Mouse (Mus musculus): ENCODE results near the gene Ccl22. TPM values are rescaled to one million over a fixed set of nuclear protein-coding genes. Genes with fewer than 3 reads are reported as not detected.

Gene Ccl22
- total RNA-seq, 2 experiments from 2014 or later = not detected

DNA sequence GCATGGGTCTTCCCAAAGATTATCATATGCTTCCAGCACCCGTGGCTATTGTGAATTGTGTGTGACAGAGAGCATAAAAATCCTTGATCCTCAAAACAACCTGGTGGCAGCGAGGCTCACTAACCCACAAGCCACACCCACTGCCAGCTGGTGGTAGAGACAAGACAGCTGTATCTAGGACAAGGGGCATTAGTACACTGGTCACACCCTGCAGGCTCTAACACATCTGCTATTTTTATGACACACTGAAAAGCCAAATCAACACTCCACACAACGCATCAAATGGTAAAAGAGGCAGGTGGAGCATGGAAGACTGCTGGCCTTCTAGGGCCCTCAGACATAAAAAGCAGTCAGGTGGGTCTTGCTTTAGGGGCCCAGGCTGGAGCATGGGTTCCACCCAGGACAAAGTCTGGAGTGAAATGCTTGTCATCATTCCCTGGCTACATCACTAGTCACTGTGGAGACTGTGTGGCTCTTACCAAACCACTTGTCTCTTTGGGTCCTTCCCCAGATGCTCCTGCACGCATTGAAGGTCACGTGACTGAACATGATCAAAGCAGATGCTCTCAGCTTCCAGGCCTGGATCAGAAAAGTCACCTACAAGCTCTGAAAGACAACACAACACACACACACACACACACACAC is 11.4 kb upstream of the Ccl22 start:
- peak; percentile 59 for ATAC-seq (replicated peaks; ENCODE audit: poor library complexity, severe bottlenecking)

DNA sequence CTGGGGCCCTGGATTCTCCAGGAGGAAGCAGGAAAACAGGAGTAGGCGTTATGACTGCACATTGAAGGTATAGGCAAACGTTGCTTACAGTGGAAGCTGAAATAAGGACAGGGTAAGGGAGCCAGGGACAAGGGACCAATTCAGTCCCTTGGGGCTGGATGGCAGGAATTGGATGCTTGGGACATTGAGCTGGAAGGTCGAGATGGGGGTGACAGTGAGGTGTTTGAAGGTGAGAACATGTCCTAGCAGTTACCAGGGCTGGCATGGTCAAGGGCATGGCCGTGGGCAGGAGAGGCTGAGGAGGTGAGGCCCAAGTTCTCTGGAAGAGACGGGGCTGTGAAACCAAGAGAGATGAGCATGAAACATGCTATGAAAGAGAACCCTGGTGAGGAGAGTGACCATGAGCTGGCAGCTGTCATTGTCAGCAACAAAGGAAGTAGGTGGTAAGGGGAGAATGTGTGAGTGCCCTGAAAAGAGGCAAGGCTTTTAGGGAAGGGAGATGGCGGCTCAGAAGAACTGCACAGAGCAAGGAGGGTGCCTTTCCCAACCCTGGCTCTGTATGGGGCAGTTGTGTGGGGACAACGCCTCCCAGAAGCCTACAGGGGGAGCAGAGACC is 10.5 kb upstream of the Ccl22 start:
- peak; percentile 50 for ATAC-seq (replicated peaks; ENCODE audit: poor library complexity, severe bottlenecking)

DNA sequence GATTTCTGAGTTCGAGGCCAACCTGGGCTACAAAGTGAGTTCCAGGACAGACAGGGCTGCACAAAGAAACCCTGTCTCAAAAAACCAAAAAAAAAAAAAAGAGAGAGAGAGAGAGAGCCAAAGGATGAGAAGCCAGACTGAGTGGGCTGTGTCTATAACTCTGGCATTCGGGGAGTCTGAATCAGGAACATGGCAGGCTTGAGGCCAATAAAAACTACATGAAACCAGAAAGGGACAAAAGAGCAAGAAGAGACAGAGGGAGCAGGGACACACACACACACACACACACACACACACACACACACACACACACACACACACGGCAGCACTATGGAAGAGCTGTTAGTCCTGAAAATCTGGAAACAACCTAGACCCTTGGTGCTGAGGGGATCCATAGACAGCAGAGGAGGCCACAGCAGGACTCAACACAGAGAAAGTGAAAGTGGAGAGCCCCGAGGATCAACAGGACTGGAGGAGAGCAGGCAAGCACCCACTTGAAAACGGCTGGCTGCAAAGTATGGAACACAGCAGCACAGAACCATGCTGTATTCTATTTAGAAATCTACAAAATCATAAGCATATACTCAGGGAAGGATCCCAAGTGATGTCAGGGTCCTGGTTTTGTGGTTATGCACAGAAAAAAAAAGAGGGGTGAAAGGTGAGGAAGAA is 9.8 kb upstream of the Ccl22 start:
- peak; percentile 47; the same call in 1 of the 2 replicates for ATAC-seq (replicated peaks; ENCODE audit: poor library complexity, severe bottlenecking)

DNA sequence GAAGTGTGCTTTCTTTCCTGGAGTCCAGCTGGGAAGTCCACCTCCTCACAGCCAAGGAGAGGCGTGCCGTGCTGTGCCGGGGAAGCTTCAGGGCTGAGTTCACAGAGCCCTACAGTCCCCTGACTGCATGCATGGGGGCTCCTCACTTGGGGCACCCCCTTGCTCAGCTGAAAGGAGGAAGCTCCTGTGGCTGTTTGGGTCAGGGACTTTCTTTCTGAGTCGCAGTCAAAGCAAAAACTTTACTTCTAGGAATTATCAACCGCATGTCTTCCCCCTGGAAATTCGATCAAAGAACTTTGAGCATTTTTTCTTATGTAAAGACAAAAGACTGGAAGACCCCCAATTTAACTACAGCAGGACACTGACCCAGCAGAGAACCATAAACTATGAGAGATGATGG is 5.6 kb upstream of the Ccl22 start:
- no peak for ATAC-seq (replicated peaks; ENCODE audit: poor library complexity, severe bottlenecking)

DNA sequence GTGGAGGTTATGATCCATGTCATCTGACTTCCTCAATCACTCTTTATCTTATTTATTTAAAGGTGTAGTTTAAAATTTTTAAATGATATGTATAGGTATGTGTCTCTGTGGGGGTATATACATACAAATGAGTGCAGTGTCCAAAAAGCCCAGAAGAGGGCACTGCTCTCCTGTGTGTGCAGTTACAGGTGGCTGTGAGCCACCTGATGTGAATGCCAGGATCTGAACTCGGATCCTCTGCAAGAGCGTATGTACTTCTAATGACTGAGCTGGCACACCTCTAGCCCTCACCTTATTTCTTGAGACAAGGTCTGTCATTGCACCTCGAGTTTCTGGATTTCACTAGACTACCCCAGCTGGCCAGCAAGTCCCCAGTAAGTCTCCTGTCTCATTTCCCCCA is 4.8 kb upstream of the Ccl22 start:
- no peak for ATAC-seq (replicated peaks; ENCODE audit: poor library complexity, severe bottlenecking)

DNA sequence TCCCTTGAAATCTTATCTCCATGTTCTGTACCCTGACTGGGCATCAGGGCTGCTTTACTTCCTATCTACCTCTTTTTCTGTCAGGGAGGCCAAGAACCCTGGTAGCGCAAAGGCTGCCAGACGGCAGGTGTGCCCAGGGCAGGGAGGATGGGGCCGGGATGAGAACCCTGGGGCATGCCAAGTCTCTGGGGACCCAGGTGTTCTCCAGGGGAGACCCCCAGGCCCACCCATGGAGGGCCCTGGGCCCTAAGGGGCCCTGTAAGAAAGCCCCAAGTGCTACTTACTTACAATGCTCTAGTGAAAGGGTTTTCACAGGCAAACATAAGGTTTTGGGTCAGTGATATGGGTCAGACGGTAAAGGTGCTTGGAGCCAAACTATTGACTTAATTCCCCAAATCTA is 3.7 kb upstream of the Ccl22 start:
- ATAC-seq (replicated peaks; ENCODE audit: poor library complexity, severe bottlenecking) = no peak

DNA sequence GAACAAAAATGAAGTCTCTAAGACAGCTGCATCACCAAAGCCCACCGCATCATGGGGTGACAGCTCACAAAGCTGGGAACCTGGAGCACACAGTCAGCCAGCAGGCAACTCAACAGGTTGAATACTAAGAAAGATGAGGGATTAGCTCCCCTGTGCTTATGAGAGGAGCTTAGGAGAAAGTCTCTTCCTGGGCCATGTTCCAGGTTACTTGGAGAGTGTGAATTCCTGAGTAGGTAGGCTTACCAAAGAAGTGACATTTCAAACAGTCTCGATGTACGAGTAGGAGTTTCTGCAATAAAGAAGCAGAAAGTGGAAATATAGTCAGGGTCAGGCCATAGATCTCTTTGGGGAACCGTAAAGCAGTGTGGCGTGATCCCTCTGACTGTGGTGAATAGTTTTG is 906 bp upstream of the Ccl22 start:
- no peak for ATAC-seq (replicated peaks; ENCODE audit: poor library complexity, severe bottlenecking)

DNA sequence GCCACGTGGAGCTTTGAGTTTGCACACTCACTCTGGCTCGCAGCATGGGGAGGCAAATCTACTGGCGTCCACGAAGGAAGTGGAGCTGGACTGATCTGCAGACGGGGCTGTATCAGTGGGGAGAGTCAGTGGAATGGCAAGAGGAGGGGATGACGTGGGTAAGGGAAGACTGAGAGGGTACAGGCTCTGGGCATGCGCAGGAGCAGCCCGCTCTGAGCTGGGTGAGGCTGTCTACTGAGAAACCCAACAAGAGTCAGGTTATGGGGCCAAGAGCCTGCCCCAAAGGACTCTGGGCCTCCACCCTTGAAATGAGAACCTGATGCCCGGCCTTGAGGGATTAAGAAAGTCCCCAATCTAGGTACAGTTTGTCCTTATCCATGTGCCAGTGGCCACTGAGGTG is 418 bp upstream of the Ccl22 start:
- ATAC-seq (replicated peaks; ENCODE audit: poor library complexity, severe bottlenecking) = no peak

DNA sequence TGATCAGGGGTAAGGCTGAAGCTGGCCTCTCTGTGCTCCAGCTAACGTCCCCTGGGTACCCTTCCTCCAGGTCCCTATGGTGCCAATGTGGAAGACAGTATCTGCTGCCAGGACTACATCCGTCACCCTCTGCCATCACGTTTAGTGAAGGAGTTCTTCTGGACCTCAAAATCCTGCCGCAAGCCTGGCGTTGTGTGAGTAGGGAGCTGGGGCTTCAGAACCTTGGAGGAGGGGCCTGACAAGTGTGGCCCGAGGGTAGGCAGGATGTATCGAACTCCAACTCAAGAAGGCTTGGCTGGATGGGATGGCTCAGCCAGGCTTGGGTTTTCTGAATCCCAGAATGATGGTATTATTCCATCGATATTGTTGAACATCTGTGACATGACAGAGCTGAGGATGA is 1.4 kb downstream of the Ccl22 start:
- no peak for ATAC-seq (replicated peaks; ENCODE audit: poor library complexity, severe bottlenecking)

DNA sequence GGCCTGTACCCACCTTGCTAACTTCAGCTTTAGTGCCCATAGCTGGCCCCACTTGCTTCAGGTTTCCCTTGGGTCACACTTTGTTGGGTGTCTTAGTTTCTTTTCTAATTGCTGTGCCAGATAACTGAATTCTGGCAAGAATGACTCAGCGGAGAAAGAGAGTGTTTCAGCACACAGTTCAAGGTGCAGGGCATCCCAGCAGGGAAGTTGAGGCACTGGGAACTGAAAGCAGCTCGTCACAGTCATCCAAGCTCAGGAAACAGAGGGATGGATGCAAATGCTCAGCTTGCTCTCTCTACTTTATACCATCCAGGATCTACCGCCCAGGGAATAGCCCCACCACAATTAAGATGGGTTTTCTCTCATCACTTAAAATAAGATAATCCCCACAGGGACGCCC is 3.0 kb downstream of the Ccl22 start:
- no peak for ATAC-seq (replicated peaks; ENCODE audit: poor library complexity, severe bottlenecking)

DNA sequence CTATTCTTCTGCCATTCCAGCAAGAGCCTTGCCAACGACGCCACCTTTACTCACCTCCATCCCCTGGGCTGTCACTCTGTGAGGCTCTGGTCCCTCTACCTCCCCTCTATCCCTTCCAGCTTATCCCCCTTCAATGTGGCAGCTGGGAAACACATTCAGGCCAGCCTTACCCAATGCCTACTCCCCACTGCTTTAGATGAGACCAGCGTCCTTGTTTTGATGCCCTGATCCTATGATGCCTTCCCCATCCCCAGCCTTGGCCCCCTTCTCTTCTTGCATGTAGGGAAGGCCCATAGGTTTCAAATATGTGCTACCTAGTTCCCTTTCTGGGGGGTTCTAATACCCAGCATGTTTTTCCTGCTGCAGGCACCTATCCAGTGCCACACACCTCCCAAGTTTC is 4.6 kb downstream of the Ccl22 start:
- no peak for ATAC-seq (replicated peaks; ENCODE audit: poor library complexity, severe bottlenecking)

DNA sequence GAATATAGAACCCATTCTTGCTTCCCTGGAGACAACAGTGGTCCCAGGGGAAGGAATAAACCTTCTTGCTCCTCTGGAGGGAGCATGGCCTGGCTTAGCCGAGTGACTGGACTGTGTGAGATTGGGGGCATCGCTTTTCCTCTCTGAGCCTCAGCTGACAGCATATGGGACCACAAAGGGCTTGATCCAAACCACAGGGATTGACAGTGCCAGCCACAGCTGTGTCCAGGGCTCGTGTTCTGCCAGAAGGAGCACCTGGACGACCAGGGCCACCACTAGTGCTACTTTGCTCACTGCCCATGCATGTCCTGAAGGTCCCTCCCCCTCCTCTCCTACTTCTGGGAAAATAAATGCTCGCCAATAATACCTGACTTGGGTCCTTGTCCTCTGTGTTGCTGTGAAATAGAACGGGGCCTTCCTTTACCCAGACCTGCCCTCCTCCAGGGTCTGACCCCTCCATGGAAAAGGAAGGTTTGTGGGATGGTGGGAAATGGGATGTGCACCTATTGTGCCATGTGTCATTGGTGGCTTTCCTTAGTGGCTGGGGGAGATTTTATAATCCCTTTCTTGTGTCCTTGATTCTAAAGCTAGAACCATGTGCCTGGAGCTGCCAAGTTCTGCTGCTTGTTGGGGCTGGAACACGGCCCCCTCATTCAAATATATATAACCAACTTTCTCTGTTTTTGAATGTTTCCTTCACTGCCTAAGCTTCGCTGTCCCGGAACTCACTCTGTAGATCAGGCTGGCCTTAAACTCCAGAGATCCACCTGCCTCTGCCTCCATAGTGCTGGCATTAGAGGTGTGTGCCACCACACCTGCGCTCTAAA is 5.8 kb downstream of the Ccl22 start:
- no peak for ATAC-seq (replicated peaks; ENCODE audit: poor library complexity, severe bottlenecking)

DNA sequence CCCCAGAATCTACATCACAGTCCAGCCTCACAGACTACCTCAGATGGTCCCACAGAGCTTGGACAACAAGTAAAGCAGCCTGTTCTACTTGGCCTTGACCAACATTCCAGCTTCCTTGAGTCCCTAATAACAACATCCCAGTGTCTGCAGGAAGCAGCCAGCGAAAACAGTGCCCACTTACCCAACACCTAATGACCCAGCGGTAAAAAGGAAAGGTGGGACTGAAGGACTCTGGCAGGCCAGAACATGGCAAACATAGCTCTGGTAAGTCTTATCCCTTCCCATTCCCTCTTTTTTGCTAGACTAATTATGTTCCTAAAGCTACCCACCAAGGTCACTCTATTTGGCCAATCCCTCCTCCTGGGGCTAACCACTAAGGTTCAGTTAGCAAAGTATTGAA is 8.6 kb downstream of the Ccl22 start:
- ATAC-seq (replicated peaks; ENCODE audit: poor library complexity, severe bottlenecking) = no peak

DNA sequence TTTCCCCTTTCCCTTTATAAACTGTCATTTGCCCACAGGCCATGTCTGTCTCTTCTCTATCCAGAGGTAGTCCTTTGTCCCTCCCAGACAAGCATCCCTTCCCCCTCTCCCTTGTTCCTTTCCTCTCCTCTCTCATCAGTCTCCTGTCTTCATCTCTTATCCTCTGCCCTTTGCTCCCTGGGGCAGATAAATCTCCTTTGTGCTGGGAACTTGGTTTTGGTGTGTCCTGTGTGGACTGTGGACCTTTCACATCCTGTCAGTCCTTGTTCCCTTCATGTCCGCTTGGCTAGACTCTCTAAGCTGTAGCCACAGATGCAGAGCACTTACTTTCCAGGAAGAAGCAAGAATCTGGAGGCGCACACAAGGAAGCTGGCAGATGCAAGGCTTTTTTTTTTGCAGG is 9.1 kb downstream of the Ccl22 start:
- no peak for ATAC-seq (replicated peaks; ENCODE audit: poor library complexity, severe bottlenecking)

DNA sequence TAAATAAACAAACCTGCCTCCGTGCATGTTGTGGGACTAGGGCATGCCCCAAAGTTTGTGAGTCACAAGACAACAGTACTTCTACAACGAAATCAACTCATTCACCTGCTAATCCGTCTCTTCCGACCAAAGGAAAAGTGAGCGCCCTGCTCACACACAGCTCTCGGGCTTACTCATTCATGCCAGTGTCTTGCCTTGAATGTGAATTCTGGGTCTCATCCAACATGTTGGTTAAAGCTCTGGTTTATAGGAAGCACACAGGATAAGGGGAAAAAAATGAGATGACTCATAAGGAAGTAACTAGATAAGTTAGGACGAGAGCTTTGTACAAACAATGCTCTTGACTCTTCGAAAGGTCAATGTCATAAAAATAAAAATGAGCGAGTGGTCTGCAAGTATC is 21.6 kb downstream of the Ccl22 start:
- no peak for ATAC-seq (replicated peaks; ENCODE audit: poor library complexity, severe bottlenecking)

DNA sequence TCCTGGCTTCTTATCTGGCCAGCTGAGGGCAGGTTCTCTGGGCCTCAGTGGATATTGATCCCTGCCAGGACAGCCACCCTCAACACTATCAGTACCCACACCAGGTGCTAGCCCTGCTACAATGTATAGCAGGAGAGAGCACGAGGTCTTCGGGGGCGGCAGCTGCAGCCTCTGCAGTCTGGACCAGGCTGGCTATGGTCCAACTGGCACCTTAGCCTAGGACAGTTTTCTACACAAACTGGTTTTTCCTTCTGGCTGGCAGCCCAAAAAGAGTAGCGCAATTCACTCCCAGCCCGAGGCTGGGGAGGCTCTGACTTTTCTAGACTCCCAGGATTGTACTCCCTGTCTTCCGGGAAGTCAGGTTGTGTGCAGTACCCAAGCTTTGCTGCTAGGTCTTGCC is 25.6 kb downstream of the Ccl22 start:
- ATAC-seq (replicated peaks; ENCODE audit: poor library complexity, severe bottlenecking) = no peak

DNA sequence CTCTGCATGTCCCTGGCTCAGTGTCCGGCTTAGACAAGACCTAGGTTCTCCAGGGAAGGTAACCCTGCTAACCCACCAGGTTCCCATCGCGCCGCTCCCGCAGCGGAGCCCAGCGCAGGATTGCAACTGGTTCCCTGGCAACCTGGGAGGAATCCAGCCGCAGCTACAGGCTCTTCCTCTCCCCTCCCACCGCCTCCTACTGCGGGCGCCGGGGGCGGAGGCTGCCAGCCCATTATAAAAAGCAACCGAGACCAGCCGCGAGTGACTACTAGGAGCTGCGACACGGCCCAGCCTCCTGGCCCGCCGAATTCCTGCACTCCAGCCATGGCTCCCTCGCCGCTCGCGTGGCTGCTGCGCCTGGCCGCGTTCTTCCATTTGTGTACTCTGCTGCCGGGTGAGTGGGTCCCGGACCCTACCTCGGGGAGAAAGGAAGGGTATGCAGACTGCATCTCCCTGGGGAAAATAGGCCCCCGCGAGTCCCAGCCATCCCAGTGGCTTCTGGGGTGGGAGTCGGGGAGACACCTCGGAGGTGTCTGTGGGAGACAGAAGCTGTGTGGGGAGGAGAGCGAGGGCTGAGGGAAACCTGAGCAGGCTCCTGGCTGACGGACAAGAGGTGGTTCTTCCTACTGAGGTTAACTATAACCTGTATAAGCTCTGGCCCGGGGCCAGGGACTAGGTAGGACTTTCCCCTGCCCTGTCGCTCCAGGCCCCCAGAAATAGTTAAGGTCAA is 26.7 kb downstream of the Ccl22 start, which contains the start of gene Cx3cl1:
Cx3cl1 (plus strand) TSS at position 69 of the 730 bp plus-strand sequence.
- ATAC-seq (replicated peaks; ENCODE audit: poor library complexity, severe bottlenecking) = peak; percentile 87

DNA sequence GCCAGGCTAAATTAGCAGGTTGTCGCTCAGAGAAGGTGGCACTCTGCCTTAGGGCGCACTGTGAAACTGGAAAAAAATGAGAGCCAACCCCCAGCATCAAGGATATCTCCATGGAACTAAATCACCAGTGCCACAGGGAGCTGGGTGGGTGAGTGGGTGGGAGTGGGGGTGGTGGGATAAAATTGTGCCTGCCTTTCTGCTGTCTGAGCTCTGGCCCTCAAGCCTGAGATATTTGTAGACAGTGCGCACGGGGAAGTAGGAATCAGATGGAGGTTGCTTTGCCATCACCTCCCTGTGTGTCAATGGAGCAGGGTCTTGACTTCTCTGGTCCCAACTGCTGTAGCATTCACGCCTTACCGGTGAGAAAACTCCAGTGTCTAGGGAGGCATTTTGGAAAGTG is 27.7 kb downstream of the Ccl22 start:
- no peak for ATAC-seq (replicated peaks; ENCODE audit: poor library complexity, severe bottlenecking)

DNA sequence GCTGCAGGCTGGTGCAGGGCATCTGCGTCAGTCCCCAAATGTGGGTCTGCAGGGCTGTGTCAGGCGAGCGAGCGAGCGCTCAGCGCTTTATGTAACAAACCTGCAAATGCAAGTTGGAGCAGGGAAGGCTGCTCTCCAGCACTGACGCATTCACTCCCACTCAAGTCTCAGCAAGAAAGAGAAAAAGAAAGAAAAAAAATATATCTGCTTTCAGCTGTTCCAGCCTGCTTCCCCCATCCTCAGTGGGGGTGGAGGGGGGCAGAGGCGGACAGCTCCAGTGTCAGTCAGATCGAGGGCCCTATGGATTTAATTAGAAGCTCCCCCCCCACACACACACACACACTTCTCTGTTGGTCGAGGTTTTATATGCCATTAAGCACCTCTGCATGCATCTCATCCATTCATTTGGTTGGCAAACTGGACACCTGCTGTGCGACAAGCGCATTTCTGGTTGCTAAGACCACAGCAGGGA is 28.3 kb downstream of the Ccl22 start:
- ATAC-seq (replicated peaks; ENCODE audit: poor library complexity, severe bottlenecking) = no peak

DNA sequence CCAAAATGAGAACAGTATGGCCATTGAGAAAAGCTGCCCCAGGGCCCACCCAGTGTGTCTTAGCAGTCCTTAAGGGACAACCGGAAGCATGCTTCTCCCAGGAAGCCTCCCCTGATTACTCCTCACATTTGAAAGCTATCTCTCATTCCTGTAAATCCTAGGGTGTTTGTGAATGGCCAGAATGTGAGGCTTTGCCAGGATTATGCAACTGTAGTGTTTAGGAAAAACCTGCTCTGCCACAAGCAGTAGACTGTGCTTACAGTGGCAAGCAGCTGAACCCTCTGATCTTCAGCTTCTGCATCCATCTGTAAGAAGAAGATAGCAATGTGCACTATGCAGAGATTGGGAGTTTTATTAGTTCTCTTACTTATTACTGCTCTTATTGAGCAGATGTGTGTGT is 29.2 kb downstream of the Ccl22 start:
- ATAC-seq (replicated peaks; ENCODE audit: poor library complexity, severe bottlenecking) = no peak

Measured in granulocyte monocyte progenitor cell, adult 5-6 weeks (primary cell).